Mouse (Mus musculus): ENCODE data around the gene Mgat4d.
"Not testable (repeated sequence)": the region's sequence is repeated elsewhere in the genome, so short reads cannot be mapped to it uniquely, and the experiment has no call there.

Gene Mgat4d

DNA sequence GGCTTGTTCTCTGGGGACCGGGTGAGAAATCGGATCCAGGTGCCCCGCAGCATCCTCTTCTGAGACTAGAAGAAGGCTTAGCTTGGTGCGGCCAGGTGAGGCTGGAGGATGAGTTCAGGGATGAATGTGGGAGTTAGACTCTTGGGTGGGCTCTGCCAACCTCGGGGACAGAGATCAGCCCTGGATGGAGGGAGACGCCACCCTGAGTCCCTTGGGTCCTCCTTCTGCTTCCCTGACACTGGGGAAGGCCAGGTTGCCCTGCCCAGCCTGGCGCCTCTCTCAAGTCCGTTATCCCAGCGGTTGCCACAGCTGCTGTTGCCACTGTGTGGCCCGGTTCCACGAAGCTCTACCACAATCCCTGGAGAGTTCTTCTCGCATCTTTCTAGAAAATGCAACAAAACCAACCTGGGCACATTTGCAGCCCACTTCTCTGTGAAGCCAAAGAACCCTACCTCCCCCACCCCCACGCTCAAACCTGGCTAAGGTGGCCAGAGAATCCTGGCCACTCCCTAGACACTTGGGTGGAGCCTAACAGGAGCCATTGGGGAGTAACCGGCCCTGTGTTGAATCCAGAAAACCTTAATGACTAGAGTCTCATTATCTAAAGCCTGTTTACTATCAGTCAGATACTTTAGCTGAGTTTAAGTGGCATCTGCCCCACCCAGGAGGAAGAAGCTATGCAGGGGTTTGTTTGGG lies 41.9 kb downstream of the Mgat4d start:
- DNase-seq (ENCODE audit: low spot score in 2 of 2): no peak

DNA sequence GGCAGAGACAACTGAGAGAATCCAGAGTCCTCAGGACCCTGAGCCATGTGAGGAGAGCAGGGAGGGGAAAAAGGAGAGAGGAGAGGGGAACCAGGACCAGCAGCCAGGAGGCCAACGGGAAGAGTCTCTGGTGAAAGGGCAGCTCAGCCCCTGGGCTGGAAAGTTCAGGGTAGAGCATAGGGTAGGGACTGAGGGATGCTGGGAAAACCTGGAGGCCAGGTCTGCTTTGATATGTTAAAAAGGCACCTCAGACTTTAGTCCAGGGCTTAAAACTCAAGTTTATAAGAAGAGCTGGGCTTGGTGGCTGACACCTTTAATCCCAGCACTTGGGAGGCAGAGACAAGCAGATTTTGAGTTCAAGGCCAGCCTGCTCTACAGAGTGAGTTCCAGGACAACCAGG lies 44.2 kb downstream of the Mgat4d start:
- DNase-seq (ENCODE audit: low spot score in 2 of 2): no peak

DNA sequence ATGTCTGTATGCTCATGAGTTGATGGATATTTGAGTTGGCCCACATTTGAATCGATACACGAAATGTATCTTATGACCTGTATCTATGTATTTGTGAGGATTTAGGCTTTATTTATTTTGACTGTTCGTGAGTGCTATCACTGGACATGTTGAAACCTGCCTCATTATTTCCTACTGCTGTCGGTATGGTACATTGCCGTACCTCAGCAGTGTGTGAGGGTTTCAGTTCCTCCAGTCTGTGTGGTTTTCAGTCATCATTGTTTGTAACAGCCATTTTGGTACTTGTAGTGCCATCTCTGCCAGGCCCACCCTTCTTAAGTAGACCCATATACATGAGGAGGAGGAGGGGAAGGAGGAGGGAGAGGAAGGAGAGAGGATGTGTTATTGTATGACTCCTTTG lies 46.1 kb downstream of the Mgat4d start:
- no peak for DNase-seq (ENCODE audit: low spot score in 2 of 2)

DNA sequence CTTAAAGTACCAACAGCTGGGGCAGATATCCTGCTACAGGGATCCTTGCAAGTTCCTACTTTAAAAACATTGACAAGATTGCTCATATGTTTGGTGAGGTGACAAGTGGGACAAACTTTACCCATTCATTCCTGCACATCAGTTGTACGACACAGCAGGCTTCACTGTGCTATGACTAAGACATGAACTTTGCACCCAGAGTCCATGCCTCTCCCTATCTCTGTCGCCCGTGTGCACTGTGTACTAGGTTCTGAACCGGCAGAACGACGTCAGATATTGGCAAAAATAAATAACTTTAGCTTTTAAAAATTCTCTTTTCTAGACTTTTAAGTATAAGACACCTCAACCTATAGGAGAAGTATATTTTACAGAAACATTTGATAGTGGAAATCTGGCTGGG lies 48.4 kb downstream of the Mgat4d start:
- no peak for DNase-seq (ENCODE audit: low spot score in 2 of 2)

DNA sequence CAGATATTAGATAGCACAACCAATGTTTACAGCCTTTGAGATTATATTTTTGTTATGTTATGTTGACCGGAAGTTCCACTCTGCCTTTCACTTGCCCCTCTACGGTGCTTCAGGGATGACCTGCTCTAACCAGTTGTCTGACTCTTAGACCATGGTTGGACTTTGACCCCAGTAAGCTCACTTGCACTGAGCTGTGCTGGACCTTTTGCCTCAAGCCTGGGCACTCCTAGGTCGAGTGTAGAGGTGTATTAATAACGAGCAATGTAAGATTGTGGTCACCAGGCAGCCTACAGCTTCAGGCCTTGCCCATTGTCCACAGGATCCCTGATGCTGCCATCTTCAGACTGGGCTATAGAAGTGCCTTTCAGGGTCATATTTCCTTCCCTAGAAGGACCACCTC lies 49.5 kb downstream of the Mgat4d start:
- DNase-seq (ENCODE audit: low spot score in 2 of 2): no peak

DNA sequence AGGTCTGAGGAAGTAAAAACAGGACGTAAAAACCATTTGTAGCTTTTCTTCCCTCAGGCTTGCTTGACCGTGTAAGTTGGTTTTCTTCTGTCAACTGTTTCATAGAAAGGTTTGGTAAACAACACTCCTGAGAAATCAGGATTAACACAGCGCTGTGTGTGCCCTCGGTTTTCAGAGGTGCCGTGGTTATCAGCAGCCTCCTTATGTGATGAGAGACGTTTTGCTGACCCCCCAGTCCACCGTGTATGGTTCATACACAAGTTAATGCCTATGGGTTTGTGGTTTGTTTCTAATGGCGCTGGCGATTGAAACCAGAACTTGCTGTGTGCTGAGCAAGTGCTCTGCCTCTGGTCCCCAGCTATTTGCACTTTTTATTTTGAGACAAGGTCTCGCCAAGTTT lies 57.3 kb downstream of the Mgat4d start:
- no peak for DNase-seq (ENCODE audit: low spot score in 2 of 2)

DNA sequence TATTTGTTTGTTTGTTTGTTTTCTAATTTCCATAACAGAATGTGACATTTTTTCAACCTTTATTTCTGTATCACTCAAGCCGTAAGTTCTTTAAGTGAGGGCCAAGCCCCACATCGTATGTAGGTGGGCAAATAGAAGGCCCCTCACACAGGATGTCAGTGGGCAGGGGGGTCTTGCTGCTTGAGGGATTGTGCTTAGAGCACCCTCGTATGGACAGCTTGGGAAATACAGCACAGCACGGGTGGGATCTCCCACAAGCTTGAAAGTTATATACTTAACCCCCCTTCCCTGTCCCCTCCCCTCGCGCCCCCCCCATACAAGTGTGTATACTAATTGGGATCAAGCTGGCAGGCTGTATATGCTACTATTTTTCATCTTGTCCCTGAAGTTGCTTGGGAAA lies 58.6 kb downstream of the Mgat4d start:
- DNase-seq (ENCODE audit: low spot score in 2 of 2): no peak

DNA sequence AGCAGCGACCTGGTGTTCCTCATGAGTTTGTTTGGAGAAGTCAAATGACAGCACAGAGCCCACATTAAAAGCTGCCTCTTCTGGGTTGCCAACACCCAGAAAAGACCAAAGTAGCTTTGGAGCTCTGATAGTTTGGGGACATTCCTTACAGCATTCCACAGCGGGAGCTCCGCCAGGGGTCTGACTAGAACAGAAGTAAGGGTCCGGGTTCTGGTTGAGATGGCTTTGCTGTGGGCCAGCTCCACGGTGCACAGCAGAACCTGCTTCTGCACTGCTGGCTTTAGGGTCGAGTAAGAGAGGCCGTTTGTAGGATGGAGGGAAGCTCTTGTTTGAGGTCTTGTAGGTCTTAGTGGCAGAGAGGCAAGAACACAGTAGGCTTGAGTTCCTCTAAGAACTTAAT lies 60.2 kb downstream of the Mgat4d start:
- DNase-seq (ENCODE audit: low spot score in 2 of 2): no peak

DNA sequence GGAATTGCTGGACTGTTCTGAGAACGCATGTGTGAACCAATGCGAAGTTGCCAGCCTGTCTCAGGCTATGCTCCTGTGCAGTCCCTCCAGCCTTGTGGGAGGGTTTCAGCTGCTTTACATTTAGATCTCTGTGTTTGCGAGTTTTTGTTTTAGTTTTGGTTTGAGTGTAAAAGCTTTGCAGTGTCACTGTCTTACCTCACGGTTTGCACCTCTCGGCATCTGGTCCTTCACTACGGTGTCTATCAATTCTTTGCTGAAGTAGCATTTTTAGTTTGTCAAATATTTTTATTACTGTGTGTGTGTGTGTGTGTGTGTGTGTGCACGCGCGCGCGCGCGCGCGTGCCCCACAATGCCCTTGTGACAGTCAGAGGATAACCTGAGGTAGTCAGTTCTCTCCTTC lies 68.6 kb downstream of the Mgat4d start:
- no peak for DNase-seq (ENCODE audit: low spot score in 2 of 2)

DNA sequence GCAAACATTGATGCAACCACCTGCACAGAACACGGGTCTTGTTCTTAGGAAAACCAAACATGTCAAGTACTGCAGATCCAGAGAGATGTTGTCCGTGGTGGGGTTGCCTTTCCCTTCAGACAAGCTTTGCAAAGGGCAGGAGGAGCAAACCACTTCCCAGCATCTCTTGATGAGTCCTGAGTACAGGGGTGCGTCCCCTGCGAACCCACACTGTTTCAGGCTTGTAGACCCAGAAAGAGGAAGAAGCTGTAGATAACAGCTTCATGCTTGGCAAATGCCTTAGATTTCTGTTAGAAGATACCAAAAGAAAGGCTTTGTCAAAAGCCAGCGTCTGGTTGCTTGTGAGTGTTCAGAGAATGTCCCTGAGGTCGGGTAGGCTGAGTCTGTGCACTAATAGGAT lies 69.7 kb downstream of the Mgat4d start:
- no peak for DNase-seq (ENCODE audit: low spot score in 2 of 2)

DNA sequence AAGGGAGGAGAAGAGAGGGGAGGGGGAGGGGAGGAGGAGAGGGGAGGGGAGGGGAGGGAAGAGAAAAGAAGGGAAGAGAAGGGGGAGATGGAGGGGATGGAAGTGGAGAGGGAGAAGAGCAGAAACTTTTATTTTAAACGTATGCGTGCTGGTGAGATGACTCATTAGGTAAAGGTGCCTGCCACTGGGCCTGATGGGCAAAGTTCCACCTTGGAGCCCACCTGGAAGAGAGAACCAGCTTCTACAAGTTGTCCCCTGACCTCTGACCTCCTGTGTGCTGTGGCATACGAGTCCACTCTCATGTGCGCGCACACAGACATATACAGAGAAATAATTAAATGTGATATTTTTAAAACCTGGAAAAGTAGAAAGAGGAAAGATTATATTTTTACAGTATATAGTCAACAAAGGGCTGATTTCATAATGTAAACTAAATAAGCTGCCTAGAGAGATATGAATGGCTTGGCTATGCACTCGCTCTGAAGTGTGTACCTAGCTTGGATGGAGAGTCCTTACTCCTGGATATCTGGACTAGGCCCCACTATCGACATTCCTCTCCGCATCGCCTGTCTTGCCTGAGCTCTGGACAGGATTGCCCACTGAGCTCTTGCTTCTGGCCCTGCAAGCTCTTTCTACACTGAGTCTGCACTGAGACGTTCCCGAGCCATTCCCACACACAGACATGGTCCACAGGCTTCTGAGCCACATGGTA lies 70.7 kb downstream of the Mgat4d start:
- DNase-seq (ENCODE audit: low spot score in 2 of 2): no peak

DNA sequence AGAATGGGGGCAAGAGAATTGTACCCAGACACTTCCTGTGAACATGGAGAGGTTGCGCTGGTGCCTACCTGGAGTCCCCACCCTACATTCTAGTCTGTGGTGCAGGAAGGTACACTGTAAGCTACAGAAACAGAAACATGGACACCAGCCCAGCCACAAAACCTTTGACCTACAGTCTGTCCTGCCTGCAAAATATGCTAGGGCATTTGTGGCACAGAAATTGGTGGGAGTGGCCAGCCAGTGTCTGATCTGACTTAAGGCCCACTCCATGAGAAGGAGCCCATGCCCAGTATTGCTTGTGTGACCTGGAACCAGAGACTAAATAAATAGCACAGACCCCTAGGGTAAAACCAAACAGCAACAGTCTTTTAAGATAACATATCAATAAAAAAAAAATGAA lies 73.1 kb downstream of the Mgat4d start:
- no peak for DNase-seq (ENCODE audit: low spot score in 2 of 2)

DNA sequence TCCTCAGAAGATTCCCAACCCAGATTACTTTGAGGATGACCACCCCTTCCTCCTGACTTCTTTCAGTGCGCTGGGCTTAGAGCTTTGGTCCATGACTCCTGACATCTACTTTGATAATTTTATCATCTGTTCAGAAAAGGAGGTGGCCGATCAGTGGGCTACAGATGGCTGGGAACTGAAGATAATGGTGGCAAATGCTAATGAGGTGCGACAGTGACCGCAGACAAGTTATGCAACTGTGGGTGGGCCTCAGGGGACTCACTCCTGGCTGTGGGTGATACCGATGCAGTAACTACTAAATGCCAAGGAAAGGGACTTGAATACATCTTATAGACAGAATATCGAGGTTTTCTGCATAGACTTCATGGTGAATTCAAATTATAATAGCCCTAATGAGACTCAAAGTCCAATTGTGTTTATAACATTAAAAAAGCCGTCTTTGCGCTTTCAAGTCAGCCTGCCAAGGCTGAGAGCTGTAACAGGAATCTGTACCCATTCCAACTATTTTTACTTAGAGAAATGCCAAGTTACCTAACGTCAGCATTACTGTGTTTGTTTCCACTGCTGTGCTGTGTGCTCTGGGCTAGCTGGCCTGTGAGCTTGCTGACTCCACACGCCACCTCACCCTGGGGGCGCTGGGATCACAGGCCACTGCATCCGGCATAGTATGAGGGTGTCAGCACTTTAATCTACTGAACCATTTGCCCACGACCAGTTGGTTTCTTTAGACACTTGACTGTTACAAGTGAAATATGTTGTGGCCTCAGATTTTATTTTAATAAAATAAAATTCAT lies 75.0 kb downstream of the Mgat4d start:
- DNase-seq (ENCODE audit: low spot score in 2 of 2): peak in 1 of 2 experiments; percentile 10

DNA sequence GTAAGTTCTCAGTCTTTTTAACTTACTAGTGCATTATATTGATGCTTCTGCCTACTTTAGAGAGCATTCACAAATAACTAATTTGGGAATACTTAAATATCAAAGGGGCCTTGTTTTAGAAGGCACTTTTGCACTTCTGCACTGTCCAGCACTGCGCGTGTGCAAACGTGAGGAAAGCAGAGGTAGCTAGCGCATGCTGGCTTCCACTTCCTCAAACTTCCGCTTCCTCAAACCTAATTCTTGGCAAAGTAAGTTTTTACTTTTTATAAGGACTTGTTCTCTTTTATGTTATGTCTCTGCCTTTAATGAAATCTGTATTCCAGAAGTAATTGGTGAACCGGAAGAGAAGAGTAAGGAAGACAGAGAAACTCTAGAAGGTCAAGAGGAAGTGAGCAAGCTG lies 76.9 kb downstream of the Mgat4d start:
- no peak for DNase-seq (ENCODE audit: low spot score in 2 of 2)

DNA sequence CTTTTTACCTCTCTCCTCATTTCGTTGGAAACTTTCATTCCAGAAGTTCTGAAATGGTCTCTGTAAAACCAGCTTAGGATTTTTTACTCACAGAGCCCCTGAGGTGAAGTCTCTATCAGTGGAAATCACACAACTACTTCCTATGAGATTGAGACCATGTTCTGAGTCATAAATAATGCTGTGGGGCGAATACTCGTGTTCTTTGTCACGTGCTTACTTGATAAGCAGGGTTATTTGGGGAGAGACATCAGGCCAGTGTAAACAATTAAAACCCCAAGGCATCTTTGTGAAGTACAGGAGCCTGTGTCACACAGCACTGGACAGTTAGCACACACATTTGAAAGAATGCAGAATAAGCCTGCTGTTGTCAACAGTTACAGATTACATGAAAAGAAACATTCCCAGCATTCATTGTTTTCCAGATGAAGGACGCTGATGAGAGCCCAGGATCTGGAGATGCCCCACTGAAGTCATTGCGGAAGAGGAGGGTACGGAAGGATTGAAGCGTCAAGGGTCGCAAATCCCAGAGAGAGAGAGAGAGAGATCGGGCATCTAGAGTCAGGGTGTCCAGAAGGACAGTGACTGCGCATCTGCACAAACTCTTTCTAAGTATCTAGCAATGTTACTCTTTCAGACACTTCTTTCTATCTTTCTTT lies 78.0 kb downstream of the Mgat4d start:
- no peak for DNase-seq (ENCODE audit: low spot score in 2 of 2)

DNA sequence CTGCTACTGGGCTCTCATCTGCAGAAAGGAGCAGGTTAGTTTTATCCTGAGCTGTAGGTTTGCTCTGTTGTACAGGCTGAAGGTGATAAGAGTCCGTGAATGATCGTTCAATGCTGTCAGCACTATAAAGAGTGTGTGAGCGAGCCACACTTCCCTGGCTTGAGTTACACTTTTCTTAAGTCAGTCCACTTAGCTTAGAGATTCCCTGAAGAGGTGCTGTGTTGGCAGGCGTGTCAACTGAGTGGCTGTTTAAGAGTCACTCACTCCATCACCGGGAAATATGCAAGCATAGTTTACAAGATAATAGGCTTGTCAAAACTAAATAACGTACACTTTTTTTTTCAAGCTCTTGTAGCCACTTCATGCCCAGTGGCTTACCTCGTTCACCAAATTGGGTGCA lies 78.7 kb downstream of the Mgat4d start:
- no peak for DNase-seq (ENCODE audit: low spot score in 2 of 2)

DNA sequence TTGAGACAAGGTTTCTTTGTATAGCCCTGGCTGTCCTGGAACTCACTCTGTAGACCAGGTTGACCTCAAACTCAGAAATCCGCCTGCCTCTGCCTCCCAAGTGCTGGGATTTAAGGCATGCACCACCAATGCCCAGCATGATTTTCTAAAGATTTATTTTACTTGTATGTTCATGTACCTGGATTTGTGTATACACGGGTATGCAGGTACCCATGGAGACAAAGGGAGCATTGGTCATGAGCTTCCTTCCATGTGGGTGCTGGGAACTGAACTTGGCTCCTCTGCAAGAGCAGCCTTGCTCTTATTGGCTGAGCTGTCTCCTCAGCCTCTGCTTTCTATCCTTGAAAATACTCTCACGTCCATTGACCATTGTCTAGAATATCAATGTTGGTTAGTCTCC lies 80.3 kb downstream of the Mgat4d start:
- DNase-seq (ENCODE audit: low spot score in 2 of 2): not testable (repeated sequence)

DNA sequence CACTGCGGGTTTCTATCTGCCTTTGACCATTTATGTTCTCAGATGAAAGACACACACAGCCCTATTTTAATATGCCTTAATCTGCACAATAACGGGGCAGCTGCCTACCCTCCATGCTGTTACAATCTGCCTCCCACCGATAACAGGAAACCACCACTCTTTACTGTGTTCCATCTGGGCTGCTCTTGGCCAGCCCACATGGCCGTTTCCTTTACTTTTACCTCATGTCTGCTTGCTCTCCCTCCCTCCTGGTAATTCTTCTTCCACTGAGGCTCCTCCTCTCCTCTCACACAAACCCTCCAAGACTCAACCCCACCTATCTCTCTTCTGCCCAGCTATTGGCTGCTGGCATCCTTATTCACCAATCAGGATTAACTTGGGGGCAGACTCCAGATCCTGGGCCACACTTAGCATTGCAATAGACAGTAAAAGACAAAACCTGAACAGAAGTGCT lies 80.8 kb downstream of the Mgat4d start:
- no peak for DNase-seq (ENCODE audit: low spot score in 2 of 2)

All from heart, adult 9 months (tissue).